Mouse (Mus musculus): Measurements from ENCODE around the gene Sik1. TPM values are rescaled to one million over a fixed set of nuclear protein-coding genes. Genes with fewer than 3 reads are reported as not detected.
"Not testable (repeated sequence)": the region's sequence is repeated elsewhere in the genome, so short reads cannot be mapped to it uniquely, and the experiment has no call there.

Gene Sik1
- polyA plus RNA-seq, 1 experiment from 2014 or later, result 5.3 TPM

GRCm38 (mm10) chr17:31892750-31893149, 37.1 kb upstream of the Sik1 start:
- Histone ChIP-seq H3K27me3 (no peaks in the 10 kb centered on the region), H3K27ac (replicated peaks) (no peak overlapping the region), H3K4me3 (replicated peaks) (no peak overlapping the region), H3K9me3 (replicated peaks) (no peaks in the 10 kb centered on the region), H3K4me1 (replicated peaks) (peaks cover 11% of the 10 kb centered on the region; the same call in 1 of the 2 replicates), H3K9ac (no peak overlapping the region), H3K36me3 (replicated peaks) (no peaks in the 10 kb centered on the region), H3K4me2 (no peak overlapping the region)
- no peak for ATAC-seq (ENCODE audit: insufficient read depth)
- 48% methylated on average over 10 of the region's 10 CpGs for WGBS (ENCODE audit: insufficient replicate concordance)

- H3K4me1 ChIP-seq (replicated peaks), result peaks cover 11% of the 10 kb centered on the region; the same call in 1 of the 2 replicates
- no peaks in the 10 kb centered on the region for H3K36me3 ChIP-seq (replicated peaks)
- H3K4me2 ChIP-seq, result no peak overlapping the region
- no peak for ATAC-seq (ENCODE audit: insufficient read depth)
- WGBS (ENCODE audit: insufficient replicate concordance), result 20% methylated on average over 4 of the region's 4 CpGs
- H3K4me3 ChIP-seq (replicated peaks), result no peak overlapping the region
- no peaks in the 10 kb centered on the region for H3K9me3 ChIP-seq (replicated peaks)
- no peaks in the 10 kb centered on the region for H3K27me3 ChIP-seq
- no peak overlapping the region for H3K9ac ChIP-seq
- H3K27ac ChIP-seq (replicated peaks), result no peak overlapping the region
These were observed 36.3 kb upstream of the Sik1 start for GRCm38 (mm10) chr17:31891858-31892257.

GRCm38 (mm10) chr17:31890311-31890951, 34.8 kb upstream of the Sik1 start:
- WGBS (ENCODE audit: insufficient replicate concordance), result 43% methylated on average over 2 of the region's 2 CpGs
- no peak overlapping the region for H3K4me3 ChIP-seq (replicated peaks)
- H3K27ac ChIP-seq (replicated peaks), result no peak overlapping the region
- no peaks in the 10 kb centered on the region for H3K27me3 ChIP-seq
- no peaks in the 10 kb centered on the region for H3K36me3 ChIP-seq (replicated peaks)
- no peak for ATAC-seq (ENCODE audit: insufficient read depth)
- H3K9ac ChIP-seq, result no peak overlapping the region
- H3K9me3 ChIP-seq (replicated peaks), result no peaks in the 10 kb centered on the region
- H3K4me2 ChIP-seq, result no peak overlapping the region
- peaks cover 11% of the 10 kb centered on the region; the same call in 1 of the 2 replicates for H3K4me1 ChIP-seq (replicated peaks)

- Histone ChIP-seq H3K9me3 (replicated peaks) (no peaks in the 10 kb centered on the region), H3K4me3 (replicated peaks) (no peak overlapping the region), H3K4me2 (no peak overlapping the region), H3K4me1 (replicated peaks) (peaks cover 11% of the 10 kb centered on the region; the same call in 1 of the 2 replicates), H3K9ac (no peak overlapping the region), H3K27ac (replicated peaks) (no peak overlapping the region), H3K36me3 (replicated peaks) (no peaks in the 10 kb centered on the region), H3K27me3 (no peaks in the 10 kb centered on the region)
- 54% methylated on average over 9 of the region's 9 CpGs for WGBS (ENCODE audit: insufficient replicate concordance)
- no peak for ATAC-seq (ENCODE audit: insufficient read depth)
These were observed 34.0 kb upstream of the Sik1 start for GRCm38 (mm10) chr17:31889446-31890201.

- no peaks in the 10 kb centered on the region for H3K36me3 ChIP-seq (replicated peaks)
- no peak overlapping the region for H3K9ac ChIP-seq
- H3K27ac ChIP-seq (replicated peaks), result no peak overlapping the region
- no peaks in the 10 kb centered on the region for H3K9me3 ChIP-seq (replicated peaks)
- no peak overlapping the region for H3K4me3 ChIP-seq (replicated peaks)
- H3K4me1 ChIP-seq (replicated peaks), result peaks cover 11% of the 10 kb centered on the region; the same call in 1 of the 2 replicates
- no peak overlapping the region for H3K4me2 ChIP-seq
- no peak for ATAC-seq (ENCODE audit: insufficient read depth)
- WGBS (ENCODE audit: insufficient replicate concordance), result 46% methylated on average over 6 of the region's 6 CpGs
- no peaks in the 10 kb centered on the region for H3K27me3 ChIP-seq
These were observed 32.9 kb upstream of the Sik1 start for GRCm38 (mm10) chr17:31888540-31888939.

GRCm38 (mm10) chr17:31884676-31885075, 29.1 kb upstream of the Sik1 start:
- WGBS (ENCODE audit: insufficient replicate concordance), result 65% methylated on average over 1 of the region's 1 CpGs
- not testable (repeated sequence) for H3K27me3 ChIP-seq; H3K36me3 ChIP-seq (replicated peaks); H3K4me2 ChIP-seq; H3K27ac ChIP-seq (replicated peaks); H3K4me1 ChIP-seq (replicated peaks); ATAC-seq (ENCODE audit: insufficient read depth); H3K4me3 ChIP-seq (replicated peaks); H3K9me3 ChIP-seq (replicated peaks); H3K9ac ChIP-seq

- 71% methylated on average over 10 of the region's 10 CpGs for WGBS (ENCODE audit: insufficient replicate concordance)
- Histone ChIP-seq H3K27me3 (no peaks in the 10 kb centered on the region), H3K4me1 (replicated peaks) (peaks cover 5% of the 10 kb centered on the region), H3K4me3 (replicated peaks) (no peak overlapping the region), H3K4me2 (no peak overlapping the region), H3K36me3 (replicated peaks) (no peaks in the 10 kb centered on the region), H3K9me3 (replicated peaks) (no peaks in the 10 kb centered on the region), H3K9ac (no peak overlapping the region), H3K27ac (replicated peaks) (no peak overlapping the region)
- no peak for ATAC-seq (ENCODE audit: insufficient read depth)
These were observed 23.8 kb upstream of the Sik1 start for GRCm38 (mm10) chr17:31879406-31879805.

GRCm38 (mm10) chr17:31877650-31878141, 22.1 kb upstream of the Sik1 start:
- no peak for ATAC-seq (ENCODE audit: insufficient read depth)

GRCm38 (mm10) chr17:31877181-31877581, 21.6 kb upstream of the Sik1 start:
- no peak overlapping the region for H3K27ac ChIP-seq (replicated peaks)
- H3K4me3 ChIP-seq (replicated peaks), result no peak overlapping the region
- H3K4me2 ChIP-seq, result no peak overlapping the region
- H3K4me1 ChIP-seq (replicated peaks), result peaks cover 25% of the 10 kb centered on the region
- no peaks in the 10 kb centered on the region for H3K36me3 ChIP-seq (replicated peaks)
- WGBS (ENCODE audit: insufficient replicate concordance), result 59% methylated on average over 4 of the region's 4 CpGs
- no peaks in the 10 kb centered on the region for H3K9me3 ChIP-seq (replicated peaks)
- ATAC-seq (ENCODE audit: insufficient read depth), result no peak
- H3K27me3 ChIP-seq, result no peaks in the 10 kb centered on the region
- H3K9ac ChIP-seq, result no peak overlapping the region

More at GRCm38 (mm10) chr17:31877650-31878141, 22.1 kb upstream of the Sik1 start:
- Histone ChIP-seq H3K4me2 (no peak overlapping the region), H3K9me3 (replicated peaks) (no peaks in the 10 kb centered on the region), H3K4me1 (replicated peaks) (peaks cover 20% of the 10 kb centered on the region), H3K9ac (no peak overlapping the region), H3K36me3 (replicated peaks) (no peaks in the 10 kb centered on the region), H3K27ac (replicated peaks) (no peak overlapping the region), H3K4me3 (replicated peaks) (no peak overlapping the region), H3K27me3 (no peaks in the 10 kb centered on the region)
- WGBS (ENCODE audit: insufficient replicate concordance), result 41% methylated on average over 14 of the region's 14 CpGs

- 61% methylated on average over 3 of the region's 3 CpGs for WGBS (ENCODE audit: insufficient replicate concordance)
- peaks cover 25% of the 10 kb centered on the region for H3K4me1 ChIP-seq (replicated peaks)
These were observed 21.2 kb upstream of the Sik1 start for GRCm38 (mm10) chr17:31876775-31877174.

GRCm38 (mm10) chr17:31875326-31875930, 19.8 kb upstream of the Sik1 start:
- 56% methylated on average over 10 of the region's 10 CpGs for WGBS (ENCODE audit: insufficient replicate concordance)
- no peak for ATAC-seq (ENCODE audit: insufficient read depth)

More at GRCm38 (mm10) chr17:31876775-31877174, 21.2 kb upstream of the Sik1 start:
- no peak overlapping the region for H3K4me2 ChIP-seq
- no peaks in the 10 kb centered on the region for H3K9me3 ChIP-seq (replicated peaks)
- no peak for ATAC-seq (ENCODE audit: insufficient read depth)
- no peak overlapping the region for H3K27ac ChIP-seq (replicated peaks)
- no peaks in the 10 kb centered on the region for H3K27me3 ChIP-seq
- H3K9ac ChIP-seq, result no peak overlapping the region
- no peaks in the 10 kb centered on the region for H3K36me3 ChIP-seq (replicated peaks)
- H3K4me3 ChIP-seq (replicated peaks), result no peak overlapping the region

More at GRCm38 (mm10) chr17:31875326-31875930, 19.8 kb upstream of the Sik1 start:
- H3K36me3 ChIP-seq (replicated peaks), result no peaks in the 10 kb centered on the region
- no peak overlapping the region for H3K4me2 ChIP-seq
- no peaks in the 10 kb centered on the region for H3K27me3 ChIP-seq
- H3K9ac ChIP-seq, result no peak overlapping the region
- H3K4me1 ChIP-seq (replicated peaks), result peaks cover 34% of the 10 kb centered on the region
- H3K4me3 ChIP-seq (replicated peaks), result no peak overlapping the region
- no peak overlapping the region for H3K27ac ChIP-seq (replicated peaks)
- H3K9me3 ChIP-seq (replicated peaks), result no peaks in the 10 kb centered on the region
